Mouse (Mus musculus): Measurements from ENCODE around the gene Icam5. TPM values are rescaled to one million over a fixed set of nuclear protein-coding genes. Genes with fewer than 3 reads are reported as not detected.
"Not testable (repeated sequence)": the region's sequence is repeated elsewhere in the genome, so short reads cannot be mapped to it uniquely, and the experiment has no call there.

Gene Icam5
- total RNA-seq, 2 experiments from 2014 or later = 0.81 to 1.3 TPM

GRCm38 (mm10) chr9:21034481-21035085 lies 2.7 kb downstream of the Icam5 start:
- DNase-seq (ENCODE audit: low spot score in 2 of 2) = no peak

- DNase-seq (ENCODE audit: low spot score in 2 of 2) = no peak
Measured at GRCm38 (mm10) chr9:21035586-21035985, 3.7 kb downstream of the Icam5 start.

- DNase-seq (ENCODE audit: low spot score in 2 of 2) = no peak
Measured at GRCm38 (mm10) chr9:21036161-21036560, 4.3 kb downstream of the Icam5 start.

- DNase-seq (ENCODE audit: low spot score in 2 of 2) = no peak
Measured at GRCm38 (mm10) chr9:21036666-21037065, 4.8 kb downstream of the Icam5 start.

- no peak for DNase-seq (ENCODE audit: low spot score in 2 of 2)
Measured at GRCm38 (mm10) chr9:21037481-21037891, 5.6 kb downstream of the Icam5 start.

GRCm38 (mm10) chr9:21039779-21040178 lies 7.9 kb downstream of the Icam5 start:
- no peak for DNase-seq (ENCODE audit: low spot score in 2 of 2)

GRCm38 (mm10) chr9:21041308-21041707 lies 9.4 kb downstream of the Icam5 start:
- DNase-seq (ENCODE audit: low spot score in 2 of 2) = no peak

- no peak for DNase-seq (ENCODE audit: low spot score in 2 of 2)
Measured at GRCm38 (mm10) chr9:21043563-21043962, 11.7 kb downstream of the Icam5 start.

GRCm38 (mm10) chr9:21044785-21045184 lies 12.9 kb downstream of the Icam5 start:
- not testable (repeated sequence) for DNase-seq (ENCODE audit: low spot score in 2 of 2)

- no peak for DNase-seq (ENCODE audit: low spot score in 2 of 2)
Measured at GRCm38 (mm10) chr9:21045235-21045634, 13.4 kb downstream of the Icam5 start.

- DNase-seq (ENCODE audit: low spot score in 2 of 2) = no peak
Measured at GRCm38 (mm10) chr9:21051578-21051977, 19.7 kb downstream of the Icam5 start.

GRCm38 (mm10) chr9:21062928-21063327 lies 31.1 kb downstream of the Icam5 start:
- DNase-seq (ENCODE audit: low spot score in 2 of 2) = no peak

GRCm38 (mm10) chr9:21067006-21067684 lies 35.3 kb downstream of the Icam5 start, which contains the start of gene Zglp1:
TSS of gene Zglp1 (minus strand) at chr9:21067093.
- DNase-seq (ENCODE audit: low spot score in 2 of 2) = no peak

GRCm38 (mm10) chr9:21072641-21073040 lies 40.8 kb downstream of the Icam5 start:
- DNase-seq (ENCODE audit: low spot score in 2 of 2) = no peak

- DNase-seq (ENCODE audit: low spot score in 2 of 2) = peak; percentile 69 to 73
Measured at GRCm38 (mm10) chr9:21073044-21073840, 41.4 kb downstream of the Icam5 start, which contains the start of the genes Gm49373 and Fdx1l. TSS of gene Gm49373 (minus strand) at chr9:21073096. TSS of gene Fdx1l (minus strand) at chr9:21073614.

GRCm38 (mm10) chr9:21074173-21074572 lies 42.3 kb downstream of the Icam5 start:
- DNase-seq (ENCODE audit: low spot score in 2 of 2) = no peak

- no peak for DNase-seq (ENCODE audit: low spot score in 2 of 2)
Measured at GRCm38 (mm10) chr9:21075625-21076024, 43.8 kb downstream of the Icam5 start.

GRCm38 (mm10) chr9:21081127-21081526 lies 49.3 kb downstream of the Icam5 start:
- no peak for DNase-seq (ENCODE audit: low spot score in 2 of 2)

GRCm38 (mm10) chr9:21083324-21083723 lies 51.5 kb downstream of the Icam5 start:
- no peak for DNase-seq (ENCODE audit: low spot score in 2 of 2)

All from adrenal gland, postnatal 4 days (tissue).